Mouse (Mus musculus) kidney, embryonic 14.5 days (tissue): Measurements from ENCODE around the gene BC004004. TPM values are rescaled to one million over a fixed set of nuclear protein-coding genes. Genes with fewer than 3 reads are reported as not detected.
A peak's percentile ranks its signal among the peaks of the same experiment; 100 is the strongest.

Experiments
- ATAC-seq: fragments of 200-750 bp; cut with Nextera tagmentation; 2 replicates; pipeline ENCODE4 v1.8.0; 2017; ENCODE audit warnings: moderate number of reproducible peaks, mild to moderate bottlenecking, moderate TSS enrichment, moderate library complexity; ENCODE audit not compliant: low FRiP score, low TSS enrichment
- H3K27ac ChIP-seq: fragments of 300-500 bp; sonication (generic); 2 replicates; pipeline ENCODE4 v1.5.1; 2014; ENCODE audit warnings: low read depth, mild to moderate bottlenecking, low read length, moderate library complexity, mixed read lengths
- H3K27me3 ChIP-seq: fragments of 300-500 bp; sonication (generic); 2 replicates; pipeline ENCODE4 v1.6.1; 2014; ENCODE audit warnings: mild to moderate bottlenecking, low read length; ENCODE audit not compliant: control insufficient read depth, insufficient read depth
- H3K36me3 ChIP-seq: fragments of 300-500 bp; sonication (generic); 2 replicates; pipeline ENCODE4 v1.6.1; 2014; ENCODE audit warnings: low read length, mixed read lengths; ENCODE audit not compliant: control insufficient read depth, insufficient read depth
- H3K4me1 ChIP-seq: fragments of 300-500 bp; sonication (generic); 2 replicates; pipeline ENCODE4 v1.6.1; 2014; ENCODE audit warnings: low read length, mixed read lengths; ENCODE audit not compliant: control insufficient read depth, insufficient read depth
- H3K4me2 ChIP-seq: fragments of 300-500 bp; sonication (generic); replicated peaks from 2 replicates; pipeline ENCODE4 v1.6.1; 2014; ENCODE audit warnings: low read depth, mild to moderate bottlenecking, low read length
- H3K4me3 ChIP-seq: fragments of 300-500 bp; sonication (generic); 2 replicates; pipeline ENCODE4 v1.5.1; 2014; ENCODE audit warnings: mild to moderate bottlenecking, low read length
- H3K9ac ChIP-seq: fragments of 300-500 bp; sonication (generic); 2 replicates; pipeline ENCODE4 v1.6.1; 2014; ENCODE audit warnings: low read depth, mild to moderate bottlenecking, low read length, moderate library complexity
- H3K9me3 ChIP-seq: fragments of 300-500 bp; sonication (generic); 2 replicates; pipeline ENCODE4 v1.6.1; 2016; ENCODE audit warnings: low read length; ENCODE audit not compliant: control insufficient read depth
- WGBS: fragments of 180-500 bp; shearing (Covaris S2); extraction: QIAGEN DNeasy Blood & Tissue Kit; methylation state at CpG from one replicate; pipeline ENCODE4 v1.1.7; 2014; 5-methylcytosine and 5-hydroxymethylcytosine counted together
- polyA plus RNA-seq: library from polyadenylated mRNA; unstranded; fragments of >200 nt; fragmentation: Nextera tagmentation; extraction: Ambion mirVana; gene quantifications from 2 replicates; pipeline ENCODE4 v1.2.1, GENCODE M21; 2014

The BC004004 gene
- polyA plus RNA-seq, 1 experiment from 2014 or later, result 59.8 TPM

- H3K4me1 ChIP-seq, result peaks cover 31% of the 10 kb centered on the region
- WGBS, result 15% methylated on average over 9 of the region's 9 CpGs
- no peak overlapping the region for H3K4me3 ChIP-seq
These were observed 73.0 kb downstream of the BC004004 start for GRCm38 (mm10) chr17:29341591-29342003.

GRCm38 (mm10) chr17:29342010-29342910, 73.7 kb downstream of the BC004004 start:
- H3K4me1 ChIP-seq, result peaks cover 32% of the 10 kb centered on the region
- ATAC-seq, result peak; percentile 84
- no peak overlapping the region for H3K4me3 ChIP-seq
- H3K9ac ChIP-seq, result peak overlapping the region; percentile 13; the same call in 1 of the 2 replicates
- 36% methylated on average over 13 of the region's 13 CpGs for WGBS
- no peaks in the 10 kb centered on the region for H3K27me3 ChIP-seq
- peaks cover 54% of the 10 kb centered on the region for H3K36me3 ChIP-seq
- peak overlapping the region; percentile 23 for H3K4me2 ChIP-seq
- peak overlapping the region; percentile 59 for H3K27ac ChIP-seq
- H3K9me3 ChIP-seq, result no peaks in the 10 kb centered on the region

More at GRCm38 (mm10) chr17:29341591-29342003, 73.0 kb downstream of the BC004004 start:
- peaks cover 61% of the 10 kb centered on the region for H3K36me3 ChIP-seq
- ATAC-seq, result peak; percentile 66
- peak overlapping the region; percentile 59 for H3K27ac ChIP-seq
- H3K4me2 ChIP-seq, result peak overlapping the region; percentile 4; the same call in 1 of the 2 replicates
- no peaks in the 10 kb centered on the region for H3K27me3 ChIP-seq
- 0 out of 2 replicates have a peak overlapping the region, but pooled peaks have one; percentile 13 for H3K9ac ChIP-seq
- H3K9me3 ChIP-seq, result no peaks in the 10 kb centered on the region

GRCm38 (mm10) chr17:29343241-29343640, 74.7 kb downstream of the BC004004 start:
- peaks cover 45% of the 10 kb centered on the region for H3K36me3 ChIP-seq
- 91% methylated on average over 5 of the region's 5 CpGs for WGBS
- no peak overlapping the region for H3K4me2 ChIP-seq
- H3K9me3 ChIP-seq, result no peaks in the 10 kb centered on the region
- no peak overlapping the region for H3K27ac ChIP-seq
- H3K9ac ChIP-seq, result no peak overlapping the region
- no peaks in the 10 kb centered on the region for H3K27me3 ChIP-seq
- H3K4me3 ChIP-seq, result no peak overlapping the region
- no peak for ATAC-seq
- H3K4me1 ChIP-seq, result peaks cover 34% of the 10 kb centered on the region

GRCm38 (mm10) chr17:29345272-29345671, 76.7 kb downstream of the BC004004 start:
- Histone ChIP-seq H3K27ac (no peak overlapping the region), H3K4me1 (peaks cover 37% of the 10 kb centered on the region), H3K9me3 (no peaks in the 10 kb centered on the region), H3K4me3 (no peak overlapping the region), H3K27me3 (no peaks in the 10 kb centered on the region), H3K4me2 (no peak overlapping the region), H3K9ac (no peak overlapping the region), H3K36me3 (peaks cover 24% of the 10 kb centered on the region; the same call in 1 of the 2 replicates)
- no peak for ATAC-seq
- WGBS, result 93% methylated on average over 12 of the region's 12 CpGs

- no peak for ATAC-seq
- Histone ChIP-seq H3K36me3 (peaks cover 20% of the 10 kb centered on the region; the same call in 1 of the 2 replicates), H3K4me1 (peaks cover 28% of the 10 kb centered on the region), H3K9me3 (no peaks in the 10 kb centered on the region), H3K27me3 (no peaks in the 10 kb centered on the region), H3K27ac (peak overlapping the region; percentile 93), H3K4me3 (peak overlapping the region; percentile 62), H3K4me2 (peak overlapping the region; percentile 79), H3K9ac (peak overlapping the region; percentile 74)
- 5% methylated on average over 11 of the region's 11 CpGs for WGBS
These were observed 78.0 kb downstream of the BC004004 start for GRCm38 (mm10) chr17:29346496-29347125.

GRCm38 (mm10) chr17:29347126-29347644, 78.6 kb downstream of the BC004004 start:
- Histone ChIP-seq H3K27ac (peak overlapping the region; percentile 93), H3K9me3 (no peaks in the 10 kb centered on the region), H3K27me3 (no peaks in the 10 kb centered on the region), H3K4me1 (peaks cover 23% of the 10 kb centered on the region), H3K4me2 (peak overlapping the region; percentile 79), H3K36me3 (peaks cover 20% of the 10 kb centered on the region; the same call in 1 of the 2 replicates), H3K9ac (peak overlapping the region; percentile 74), H3K4me3 (peak overlapping the region; percentile 62)
- under 1% methylated on average over 45 of the region's 45 CpGs for WGBS
- ATAC-seq, result peak; percentile 11

GRCm38 (mm10) chr17:29347645-29348256, 79.2 kb downstream of the BC004004 start, which contains the start of gene Mtch1:
Mtch1 (minus strand) TSS chr17:29347934.
- H3K9me3 ChIP-seq, result no peaks in the 10 kb centered on the region
- H3K27me3 ChIP-seq, result no peaks in the 10 kb centered on the region
- peaks cover 17% of the 10 kb centered on the region; the same call in 1 of the 2 replicates for H3K36me3 ChIP-seq
- peak within 1 kb of the TSS; percentile 79 for H3K4me2 ChIP-seq
- under 1% methylated on average over 43 of the region's 53 CpGs for WGBS
- H3K27ac ChIP-seq, result peak within 1 kb of the TSS; percentile 93
- H3K9ac ChIP-seq, result peak within 1 kb of the TSS; percentile 74
- H3K4me1 ChIP-seq, result peaks cover 17% of the 10 kb centered on the region; the same call in 1 of the 2 replicates
- H3K4me3 ChIP-seq, result peak within 1 kb of the TSS; percentile 62
- ATAC-seq, result peak; percentile 97

- Histone ChIP-seq H3K4me3 (no peak overlapping the region), H3K36me3 (0 out of 2 replicates have a peak, but pooled peaks cover 6% of the 10 kb centered on the region), H3K27me3 (no peaks in the 10 kb centered on the region), H3K4me2 (no peak overlapping the region), H3K27ac (no peak overlapping the region), H3K9ac (no peak overlapping the region), H3K9me3 (no peaks in the 10 kb centered on the region), H3K4me1 (peaks cover 17% of the 10 kb centered on the region; the same call in 1 of the 2 replicates)
- 74% methylated on average over 2 of the region's 2 CpGs for WGBS
- no peak for ATAC-seq
These were observed 80.4 kb downstream of the BC004004 start for GRCm38 (mm10) chr17:29348996-29349395.
